Mouse (Mus musculus) intestine, embryonic 16.5 days (tissue): Measurements from ENCODE around the gene Tmem8b. TPM values are rescaled to one million over a fixed set of nuclear protein-coding genes. Genes with fewer than 3 reads are reported as not detected.

Experiments used
- ATAC-seq: fragments of 200-750 bp; cut with Nextera tagmentation; 2 replicates; pipeline ENCODE4 v1.8.0; 2017; ENCODE audit warnings: moderate TSS enrichment, moderate library complexity
- H3K27ac ChIP-seq: fragments of 300-500 bp; sonication (generic); 2 replicates; pipeline ENCODE4 v1.5.1; 2014; ENCODE audit warnings: mild to moderate bottlenecking, low read length
- H3K27me3 ChIP-seq: fragments of 300-500 bp; sonication (generic); replicated peaks from 2 replicates; pipeline ENCODE4 v1.6.1; 2014; ENCODE audit warnings: low read length, control low read depth, mixed read lengths; ENCODE audit not compliant: control insufficient read depth, insufficient read depth
- H3K36me3 ChIP-seq: fragments of 300-500 bp; sonication (generic); 2 replicates; pipeline ENCODE4 v1.6.1; 2014; ENCODE audit warnings: low read length, control low read depth; ENCODE audit not compliant: control insufficient read depth, insufficient read depth
- H3K4me1 ChIP-seq: fragments of 300-500 bp; sonication (generic); 2 replicates; pipeline ENCODE4 v1.6.1; 2014; ENCODE audit warnings: low read length, control low read depth, mixed read lengths; ENCODE audit not compliant: control insufficient read depth, insufficient read depth
- H3K4me2 ChIP-seq: fragments of 300-500 bp; sonication (generic); 2 replicates; pipeline ENCODE4 v1.6.1; 2014; ENCODE audit warnings: low read depth, low read length, control low read depth
- H3K4me3 ChIP-seq: fragments of 300-500 bp; sonication (generic); 2 replicates; pipeline ENCODE4 v1.5.1; 2014; ENCODE audit warnings: mild to moderate bottlenecking, low read length
- H3K9ac ChIP-seq: fragments of 300-500 bp; sonication (generic); 2 replicates; pipeline ENCODE4 v1.6.1; 2014; ENCODE audit warnings: low read depth, low read length
- H3K9me3 ChIP-seq: fragments of 300-500 bp; sonication (generic); 2 replicates; pipeline ENCODE4 v1.6.1; 2016; ENCODE audit warnings: low read length, control low read depth; ENCODE audit not compliant: control insufficient read depth
- WGBS: fragments of 180-500 bp; shearing (Covaris S2); extraction: QIAGEN DNeasy Blood & Tissue Kit; methylation state at CpG from one replicate; pipeline ENCODE4 v1.1.7; 2014; 5-methylcytosine and 5-hydroxymethylcytosine counted together
- microRNA-seq: library from miRNA; unstranded; fragments of <30 nt; microRNA quantifications from one replicate; pipeline ENCODE4, GENCODE M21; 2016
- polyA plus RNA-seq: library from polyadenylated mRNA; unstranded; fragments of >200 nt; fragmentation: Nextera tagmentation; extraction: Ambion mirVana; gene quantifications from 2 replicates; pipeline ENCODE4 v1.2.1, GENCODE M21; 2015

Gene Tmem8b
- polyA plus RNA-seq, 1 experiment from 2014 or later, result 3.4 TPM

GRCm38 (mm10) chr4:43733186-43733585, 64.4 kb downstream of the Tmem8b start:
- no peaks in the 10 kb centered on the region for H3K9me3 ChIP-seq
- H3K4me2 ChIP-seq, result no peak overlapping the region
- H3K27ac ChIP-seq, result no peak overlapping the region
- ATAC-seq, result no peak
- H3K4me3 ChIP-seq, result no peak overlapping the region
- no peak overlapping the region for H3K9ac ChIP-seq
- no peaks in the 10 kb centered on the region for H3K27me3 ChIP-seq
- no peaks in the 10 kb centered on the region for H3K36me3 ChIP-seq
- peaks cover 24% of the 10 kb centered on the region for H3K4me1 ChIP-seq
- 77% methylated on average over 5 of the region's 5 CpGs for WGBS

GRCm38 (mm10) chr4:43737144-43737543, 68.4 kb downstream of the Tmem8b start:
- H3K27me3 ChIP-seq, result no peaks in the 10 kb centered on the region
- H3K36me3 ChIP-seq, result no peaks in the 10 kb centered on the region
- no peaks in the 10 kb centered on the region for H3K9me3 ChIP-seq
- no peak overlapping the region for H3K9ac ChIP-seq
- no peaks in the 10 kb centered on the region for H3K4me1 ChIP-seq
- H3K4me3 ChIP-seq, result no peak overlapping the region
- 76% methylated on average over 6 of the region's 6 CpGs for WGBS
- no peak overlapping the region for H3K4me2 ChIP-seq
- H3K27ac ChIP-seq, result no peak overlapping the region
- no peak for ATAC-seq

- Histone ChIP-seq H3K9me3 (no peaks in the 10 kb centered on the region), H3K9ac (no peak overlapping the region), H3K27me3 (no peaks in the 10 kb centered on the region), H3K36me3 (no peaks in the 10 kb centered on the region), H3K4me1 (no peaks in the 10 kb centered on the region), H3K27ac (no peak overlapping the region), H3K4me2 (no peak overlapping the region), H3K4me3 (no peak overlapping the region)
- WGBS, result 56% methylated on average over 8 of the region's 8 CpGs
- no peak for ATAC-seq
Observed at GRCm38 (mm10) chr4:43738989-43739674, 70.4 kb downstream of the Tmem8b start.

GRCm38 (mm10) chr4:43741526-43741925, 72.8 kb downstream of the Tmem8b start:
- H3K27me3 ChIP-seq, result no peaks in the 10 kb centered on the region
- no peaks in the 10 kb centered on the region for H3K36me3 ChIP-seq
- H3K4me2 ChIP-seq, result no peak overlapping the region
- no peaks in the 10 kb centered on the region for H3K4me1 ChIP-seq
- no peak overlapping the region for H3K9ac ChIP-seq
- ATAC-seq, result no peak
- WGBS, result 55% methylated on average over 5 of the region's 5 CpGs
- no peak overlapping the region for H3K27ac ChIP-seq
- no peak overlapping the region for H3K4me3 ChIP-seq
- no peaks in the 10 kb centered on the region for H3K9me3 ChIP-seq

Small RNA genes within 50 kb of the gene (microRNA-seq; reads per million reads assigned to microRNA genes)
- gene Gm25262, result not detected

Other genes starting within 250 kb of the Tmem8b start
- gene Fam166b, start 239.8 kb upstream of the Tmem8b start, polyA plus RNA-seq, result 0.10 and 0.24 TPM in 2 replicates
- gene Tesk1, start 227.0 kb upstream of the Tmem8b start, polyA plus RNA-seq, result 1.7 and 2.2 TPM in 2 replicates
- 2.5 and 2.6 TPM in 2 replicates for gene Cd72, start 214.3 kb upstream of the Tmem8b start, polyA plus RNA-seq
- not detected in 2 replicates for gene Sit1, start 185.2 kb upstream of the Tmem8b start, polyA plus RNA-seq
- gene Ccdc107, start 176.1 kb upstream of the Tmem8b start, polyA plus RNA-seq, result 96.7 and 102 TPM in 2 replicates
- gene Arhgef39, start 169.3 kb upstream of the Tmem8b start, polyA plus RNA-seq, result 40.9 and 49.7 TPM in 2 replicates
- 25.0 and 25.2 TPM in 2 replicates for gene Car9, start 162.0 kb upstream of the Tmem8b start, polyA plus RNA-seq
- 574 and 599 TPM in 2 replicates for gene Tpm2, start 145.2 kb upstream of the Tmem8b start, polyA plus RNA-seq
- gene Creb3, start 106.6 kb upstream of the Tmem8b start, polyA plus RNA-seq, result 78.7 and 80.5 TPM in 2 replicates
- gene Tln1, start 106.3 kb upstream of the Tmem8b start, polyA plus RNA-seq, result 41.2 and 41.9 TPM in 2 replicates
- gene Rgp1, start 90.3 kb upstream of the Tmem8b start, polyA plus RNA-seq, result 18.2 and 19.5 TPM in 2 replicates
- gene Gba2, start 90.1 kb upstream of the Tmem8b start, polyA plus RNA-seq, result 12.5 and 12.9 TPM in 2 replicates
- gene Msmp, start 84.5 kb upstream of the Tmem8b start, polyA plus RNA-seq, result 1.0 TPM in 1 of 2 replicates, not detected in the other
- gene Npr2, start 37.0 kb upstream of the Tmem8b start, polyA plus RNA-seq, result 4.9 and 6.2 TPM in 2 replicates
- gene Spag8, start 15.4 kb upstream of the Tmem8b start, polyA plus RNA-seq, result 0.60 and 1.3 TPM in 2 replicates
- gene Hint2, start 12.5 kb upstream of the Tmem8b start, polyA plus RNA-seq, result 187 and 208 TPM in 2 replicates
- 1.6 and 2.2 TPM in 2 replicates for gene Fam221b, start 174 bp downstream of the Tmem8b start, polyA plus RNA-seq
- not detected in 2 replicates for gene Olfr70, start 31.8 kb downstream of the Tmem8b start, polyA plus RNA-seq
- not detected in 2 replicates for gene Olfr71, start 41.3 kb downstream of the Tmem8b start, polyA plus RNA-seq
- 1.1 TPM in 2 replicates for gene Hrct1, start 58.2 kb downstream of the Tmem8b start, polyA plus RNA-seq
- 0.12 and 0.15 TPM in 2 replicates for gene Spaar, start 61.1 kb downstream of the Tmem8b start, polyA plus RNA-seq
- not detected in 2 replicates for gene Olfr159, start 102.0 kb downstream of the Tmem8b start, polyA plus RNA-seq
- gene Olfr156, start 154.9 kb downstream of the Tmem8b start, polyA plus RNA-seq, result not detected in 2 replicates
- not detected in 2 replicates for gene Olfr157, start 171.2 kb downstream of the Tmem8b start, polyA plus RNA-seq
- not detected in 2 replicates for gene Olfr155, start 182.6 kb downstream of the Tmem8b start, polyA plus RNA-seq
- gene Reck, start 206.6 kb downstream of the Tmem8b start, polyA plus RNA-seq, result 12.7 and 12.8 TPM in 2 replicates